Mouse (Mus musculus): Measurements from ENCODE around the gene Tsacc. TPM values are rescaled to one million over a fixed set of nuclear protein-coding genes. Genes with fewer than 3 reads are reported as not detected.
A peak's percentile ranks its signal among the peaks of the same experiment; 100 is the strongest.
"Not testable (repeated sequence)": the region's sequence is repeated elsewhere in the genome, so short reads cannot be mapped to it uniquely, and the experiment has no call there.

Tsacc gene
- polyA plus RNA-seq, 1 experiment, result 4.0 TPM

DNA sequence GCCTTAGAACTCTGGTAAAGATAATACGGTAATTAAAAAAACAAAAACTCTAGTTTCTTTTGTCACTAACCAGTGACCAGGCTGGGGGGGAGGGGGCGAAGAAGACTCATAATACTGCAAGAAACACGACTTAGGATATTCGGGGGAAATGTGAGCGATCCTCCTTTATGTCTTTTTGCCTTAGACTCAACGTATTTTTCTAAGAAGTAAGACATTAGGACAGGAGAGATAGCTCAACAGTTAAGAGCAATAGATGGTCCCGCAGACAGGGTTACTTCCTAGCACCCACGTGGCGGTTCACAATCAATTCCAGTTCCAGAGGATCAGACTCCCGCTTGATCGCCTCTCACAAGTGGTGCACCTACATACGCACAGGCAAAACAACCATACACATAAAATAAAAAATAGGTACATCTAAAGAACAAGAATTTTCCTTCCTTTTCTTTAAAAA is 664 bp downstream of the Tsacc start:
- under 1% methylated on average over 12 of the region's 12 CpGs for WGBS
- Histone ChIP-seq H3K27me3 (ENCODE audit: control insufficient read depth, insufficient read depth, low read length) (no peaks in the 10 kb centered on the region), H3K4me1 (ENCODE audit: control insufficient read depth, insufficient read depth, low read length) (no peaks in the 10 kb centered on the region; the same call in 1 of the 2 replicates), H3K4me3 (replicated peaks; ENCODE audit: insufficient read depth, low read depth, low read length) (peak overlapping the region; percentile 70), H3K27ac (ENCODE audit: insufficient read depth, low read length) (no peak overlapping the region)
- no peak for DNase-seq
- TF ChIP-seq CTCF (IDR thresholded peaks at IDR 0.05; ENCODE audit: borderline replicate concordance, insufficient read depth, low read depth, low read length) (no peak), POLR2A (IDR thresholded peaks at IDR 0.05; ENCODE audit: borderline replicate concordance, insufficient read depth, low read length) (no peak)

GRCm38 (mm10) chr3:88295272-88295671 is 1.5 kb downstream of the Tsacc start:
- not testable (repeated sequence) for H3K4me3 ChIP-seq (replicated peaks; ENCODE audit: insufficient read depth, low read depth, low read length)

GRCm38 (mm10) chr3:88291970-88292369 is 4.8 kb downstream of the Tsacc start:
- DNase-seq, result peak in 1 of 2 experiments; percentile 15
- Histone ChIP-seq H3K4me1 (ENCODE audit: control insufficient read depth, insufficient read depth, low read length) (no peaks in the 10 kb centered on the region), H3K27ac (ENCODE audit: insufficient read depth, low read length) (no peak overlapping the region), H3K27me3 (ENCODE audit: control insufficient read depth, insufficient read depth, low read length) (no peaks in the 10 kb centered on the region), H3K4me3 (replicated peaks; ENCODE audit: insufficient read depth, low read depth, low read length) (no peak overlapping the region)
- TF ChIP-seq CTCF (IDR thresholded peaks at IDR 0.05; ENCODE audit: borderline replicate concordance, insufficient read depth, low read depth, low read length) (no peak), POLR2A (IDR thresholded peaks at IDR 0.05; ENCODE audit: borderline replicate concordance, insufficient read depth, low read length) (no peak)
- 29% methylated on average over 4 of the region's 4 CpGs for WGBS

More at GRCm38 (mm10) chr3:88295272-88295671, 1.5 kb downstream of the Tsacc start:
- not testable (repeated sequence) for H3K4me1 ChIP-seq (ENCODE audit: control insufficient read depth, insufficient read depth, low read length); H3K27me3 ChIP-seq (ENCODE audit: control insufficient read depth, insufficient read depth, low read length); DNase-seq; H3K27ac ChIP-seq (ENCODE audit: insufficient read depth, low read length)
- 69% methylated on average over 1 of the region's 1 CpGs for WGBS

DNA sequence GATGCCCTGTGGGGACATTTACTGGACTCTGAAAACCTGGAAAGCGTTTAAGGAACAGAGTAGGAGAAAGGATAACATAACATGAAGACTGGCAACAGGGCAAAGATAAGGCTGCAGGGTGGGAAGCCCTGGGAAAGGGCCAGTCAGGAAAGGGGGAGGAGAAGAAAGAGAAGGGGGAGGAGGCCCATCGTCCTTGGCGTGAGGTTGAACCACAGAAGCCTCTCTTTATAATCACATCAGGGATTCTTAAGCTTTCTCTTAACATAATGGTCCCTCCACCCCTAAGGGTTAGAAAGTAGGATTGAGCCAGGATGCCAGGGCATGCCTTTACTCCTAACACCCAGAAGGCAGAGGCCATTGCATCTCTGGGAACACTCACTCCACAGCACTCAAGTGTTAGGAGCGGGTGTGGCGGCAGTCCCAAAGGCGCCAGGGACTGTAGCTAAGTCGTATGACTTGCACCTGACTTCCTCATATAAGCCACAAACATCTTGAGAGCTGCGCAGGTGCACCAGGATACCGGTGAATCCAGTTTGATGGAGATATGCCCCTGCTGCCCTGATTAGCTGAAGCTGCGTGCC is 8.6 kb downstream of the Tsacc start:
- WGBS, result 67% methylated on average over 10 of the region's 10 CpGs
- not testable (repeated sequence) for DNase-seq; H3K27me3 ChIP-seq (ENCODE audit: control insufficient read depth, insufficient read depth, low read length); H3K4me3 ChIP-seq (replicated peaks; ENCODE audit: insufficient read depth, low read depth, low read length); H3K4me1 ChIP-seq (ENCODE audit: control insufficient read depth, insufficient read depth, low read length); H3K27ac ChIP-seq (ENCODE audit: insufficient read depth, low read length)

GRCm38 (mm10) chr3:88287110-88287509 is 9.7 kb downstream of the Tsacc start, which contains the start of gene Gm38392:
Gm38392 (minus strand) TSS chr3:88287210.
- H3K27ac ChIP-seq (ENCODE audit: insufficient read depth, low read length), result no peak within 1 kb of the TSS
- WGBS, result 99% methylated on average over 4 of the region's 4 CpGs
- TF ChIP-seq CTCF (IDR thresholded peaks at IDR 0.05; ENCODE audit: borderline replicate concordance, insufficient read depth, low read depth, low read length) (no peak), POLR2A (IDR thresholded peaks at IDR 0.05; ENCODE audit: borderline replicate concordance, insufficient read depth, low read length) (no peak)

GRCm38 (mm10) chr3:88285565-88285895 is 11.3 kb downstream of the Tsacc start:
- not testable (repeated sequence) for DNase-seq; H3K27me3 ChIP-seq (ENCODE audit: control insufficient read depth, insufficient read depth, low read length); H3K4me1 ChIP-seq (ENCODE audit: control insufficient read depth, insufficient read depth, low read length); H3K4me3 ChIP-seq (replicated peaks; ENCODE audit: insufficient read depth, low read depth, low read length); H3K27ac ChIP-seq (ENCODE audit: insufficient read depth, low read length)
- WGBS, result 100% methylated on average over 2 of the region's 2 CpGs

More at GRCm38 (mm10) chr3:88287110-88287509, 9.7 kb downstream of the Tsacc start, which contains the start of gene Gm38392:
- no peaks in the 10 kb centered on the region for H3K27me3 ChIP-seq (ENCODE audit: control insufficient read depth, insufficient read depth, low read length)
- H3K4me3 ChIP-seq (replicated peaks; ENCODE audit: insufficient read depth, low read depth, low read length), result no peak within 1 kb of the TSS
- no peak for DNase-seq
- H3K4me1 ChIP-seq (ENCODE audit: control insufficient read depth, insufficient read depth, low read length), result no peaks in the 10 kb centered on the region

GRCm38 (mm10) chr3:88284815-88285564 is 11.8 kb downstream of the Tsacc start:
- H3K27me3 ChIP-seq (ENCODE audit: control insufficient read depth, insufficient read depth, low read length); H3K27ac ChIP-seq (ENCODE audit: insufficient read depth, low read length); H3K4me1 ChIP-seq (ENCODE audit: control insufficient read depth, insufficient read depth, low read length); H3K4me3 ChIP-seq (replicated peaks; ENCODE audit: insufficient read depth, low read depth, low read length); DNase-seq: not testable (repeated sequence)
- 94% methylated on average over 14 of the region's 14 CpGs for WGBS

DNA sequence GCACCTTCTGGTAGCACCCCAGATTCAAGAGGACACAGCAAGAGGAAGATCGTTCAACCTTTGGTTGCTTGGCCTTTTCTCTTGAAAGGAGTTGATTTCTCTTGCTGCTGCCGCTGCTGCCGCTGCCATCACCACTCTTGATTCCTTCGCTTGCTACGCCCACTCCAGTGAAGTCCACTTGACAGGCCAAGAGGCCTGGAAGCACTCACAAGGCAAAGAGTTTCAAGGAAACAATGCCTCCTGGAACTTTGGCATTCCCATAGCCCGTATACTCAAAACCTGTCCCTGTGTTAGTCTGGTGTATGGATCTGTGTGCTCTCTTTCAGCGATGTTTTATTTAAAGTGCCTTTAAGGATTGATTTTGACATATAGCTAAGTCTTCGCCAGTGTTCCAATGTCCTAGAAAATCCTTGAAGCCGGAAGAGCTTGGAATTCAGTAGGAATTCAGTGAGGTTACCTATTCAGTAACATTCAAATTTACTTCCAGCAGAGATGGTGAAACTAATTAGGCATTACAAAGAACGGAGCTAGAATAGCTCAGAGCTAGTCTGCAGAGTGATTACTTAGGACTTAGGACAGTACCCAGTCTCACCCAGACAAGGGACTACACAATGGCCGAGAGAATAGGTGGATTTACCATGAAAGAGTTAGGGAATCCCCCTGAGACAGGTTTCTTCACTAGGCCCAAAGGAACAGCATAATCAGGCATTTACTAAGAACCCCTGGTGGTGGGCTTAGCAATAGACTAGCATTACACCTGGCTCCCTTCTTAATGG is 15.5 kb downstream of the Tsacc start:
- H3K27ac ChIP-seq (ENCODE audit: insufficient read depth, low read length); DNase-seq; H3K4me3 ChIP-seq (replicated peaks; ENCODE audit: insufficient read depth, low read depth, low read length); H3K27me3 ChIP-seq (ENCODE audit: control insufficient read depth, insufficient read depth, low read length); H3K4me1 ChIP-seq (ENCODE audit: control insufficient read depth, insufficient read depth, low read length): not testable (repeated sequence)
- 62% methylated on average over 11 of the region's 11 CpGs for WGBS

Measured in cerebellum, adult 2 months (tissue).